Mouse (Mus musculus): ENCODE results near the gene Fermt2.

The Fermt2 gene

DNA sequence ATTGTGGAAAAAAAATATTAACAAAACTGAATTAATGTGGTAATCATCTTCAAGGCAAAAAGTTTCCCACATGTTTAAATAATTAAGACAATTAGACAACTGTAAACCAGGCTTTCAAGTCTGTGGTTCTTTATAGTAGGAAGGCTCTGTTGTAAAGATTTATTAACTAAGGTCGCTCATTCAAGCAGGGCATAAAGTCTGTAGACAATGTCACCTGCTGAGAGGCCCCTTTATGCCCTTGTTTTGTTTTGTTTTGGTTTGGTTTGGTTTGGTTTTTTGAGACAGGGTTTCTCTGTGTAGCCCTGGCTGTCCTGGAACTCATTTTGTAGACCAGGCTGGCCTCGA lies 91.0 kb downstream of the Fermt2 start:
- no peak for DNase-seq (ENCODE audit: low spot score in 2 of 2)

DNA sequence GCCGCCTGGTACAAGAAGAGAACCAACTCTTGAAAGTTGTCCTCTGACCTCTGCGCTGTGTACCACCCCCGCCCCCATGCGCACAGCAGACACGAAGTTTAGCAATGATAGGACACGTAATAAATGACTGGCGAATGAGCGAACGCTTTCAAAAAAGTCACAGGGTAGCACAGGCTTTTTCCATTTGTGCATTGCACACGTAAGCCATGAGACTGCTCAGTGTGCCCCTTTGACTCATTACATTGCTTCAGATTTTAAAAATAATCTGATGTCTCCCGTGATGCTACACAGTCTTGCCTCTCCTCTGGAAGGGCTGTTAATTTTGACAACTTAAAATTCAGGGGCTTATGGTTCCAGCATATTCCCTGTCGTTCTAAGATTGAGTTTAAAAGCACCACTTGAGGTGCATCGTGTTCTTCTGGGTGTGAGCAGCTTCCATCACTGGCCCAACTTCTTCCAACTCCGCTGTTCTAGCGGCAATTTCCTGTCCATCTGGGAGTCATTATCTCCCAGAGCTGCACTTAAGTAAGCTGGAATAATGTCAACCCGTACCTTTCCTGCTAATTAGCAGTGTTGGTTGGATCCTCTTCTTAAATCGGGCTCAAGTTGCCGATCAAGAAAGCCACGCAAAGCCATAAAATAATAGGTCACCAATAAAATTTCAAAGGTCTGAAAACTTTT lies 91.5 kb downstream of the Fermt2 start:
- no peak for DNase-seq (ENCODE audit: low spot score in 2 of 2)

DNA sequence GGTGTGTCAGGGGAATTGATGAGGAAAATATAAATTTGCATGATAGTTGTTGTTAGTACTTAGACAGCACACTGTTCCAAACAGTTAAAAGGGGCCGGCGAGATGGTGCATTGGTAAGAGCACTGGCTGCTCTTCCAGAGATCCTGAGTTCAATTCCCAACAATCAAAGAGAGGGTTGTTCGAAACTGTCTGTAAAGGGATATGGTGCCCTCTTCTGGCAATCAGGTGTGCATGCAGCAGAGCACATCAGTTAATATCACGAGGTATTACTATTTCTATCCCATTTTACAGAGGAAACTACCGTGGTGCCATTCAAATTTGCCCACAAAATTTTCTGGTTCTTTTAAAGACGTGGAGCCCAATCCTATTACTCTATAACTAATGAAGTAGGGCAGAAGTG lies 95.7 kb downstream of the Fermt2 start:
- no peak for DNase-seq (ENCODE audit: low spot score in 2 of 2)

DNA sequence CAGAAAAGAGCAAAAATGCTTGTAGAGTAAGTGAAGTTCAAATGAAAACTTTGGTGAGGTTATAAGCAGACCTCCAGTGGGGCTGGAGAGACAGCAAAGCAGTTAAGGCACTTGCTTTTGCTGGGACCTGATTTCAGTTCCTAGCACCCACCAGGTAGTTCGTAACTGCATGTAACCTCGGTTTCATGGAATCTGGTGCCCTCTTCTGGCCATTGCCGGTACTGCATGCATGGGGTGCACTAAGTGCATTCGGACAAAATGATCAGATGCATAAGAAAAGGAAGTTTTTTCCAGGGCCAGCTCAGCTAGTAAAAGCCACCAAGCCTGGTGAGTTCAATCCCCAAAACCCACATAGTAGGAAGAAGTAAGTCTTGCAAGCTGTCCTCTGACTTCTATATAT lies 97.9 kb downstream of the Fermt2 start:
- no peak for DNase-seq (ENCODE audit: low spot score in 2 of 2)

GRCm38 (mm10) chr14:45430066-45430842 lies 99.7 kb downstream of the Fermt2 start:
- DNase-seq (ENCODE audit: low spot score in 2 of 2): no peak

- peak in 1 of 2 experiments; percentile 9 for DNase-seq (ENCODE audit: low spot score in 2 of 2)
Observed at GRCm38 (mm10) chr14:45423220-45423619, 106.7 kb downstream of the Fermt2 start.

GRCm38 (mm10) chr14:45422371-45422770 lies 107.5 kb downstream of the Fermt2 start:
- DNase-seq (ENCODE audit: low spot score in 2 of 2): no peak

- no peak for DNase-seq (ENCODE audit: low spot score in 2 of 2)
Observed at GRCm38 (mm10) chr14:45419323-45419722, 110.6 kb downstream of the Fermt2 start.

GRCm38 (mm10) chr14:45418553-45418952 lies 111.4 kb downstream of the Fermt2 start:
- DNase-seq (ENCODE audit: low spot score in 2 of 2): no peak

DNA sequence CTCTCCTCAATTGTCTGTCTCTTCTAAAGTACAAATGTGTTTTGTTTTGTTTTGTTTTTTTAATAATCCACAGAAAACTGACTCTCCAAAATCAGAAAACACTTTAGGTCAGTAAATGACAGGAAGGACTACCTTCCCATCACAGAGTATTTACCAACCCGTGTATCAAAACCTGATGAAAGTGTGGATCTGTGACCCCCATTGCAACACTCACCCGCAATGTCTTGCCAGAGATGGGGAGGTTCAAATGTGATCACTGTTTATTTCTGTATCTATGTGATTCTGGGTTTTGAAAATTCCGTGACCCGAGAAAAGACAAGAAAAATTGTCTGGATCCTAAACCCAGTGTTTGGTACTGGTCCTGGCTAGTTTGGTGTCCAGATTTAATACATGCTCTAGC lies 113.7 kb downstream of the Fermt2 start:
- no peak for DNase-seq (ENCODE audit: low spot score in 2 of 2)
